Mouse (Mus musculus) lung, postnatal 0 days (tissue): Measurements from ENCODE around the gene Clstn2. TPM values are rescaled to one million over a fixed set of nuclear protein-coding genes. Genes with fewer than 3 reads are reported as not detected.
A peak's percentile ranks its signal among the peaks of the same experiment; 100 is the strongest.

Source experiments
- ATAC-seq: fragments of 200-750 bp; cut with Nextera tagmentation; 2 replicates; pipeline ENCODE4 v1.8.0; 2017; ENCODE audit warnings: moderate library complexity
- DNase-seq: peaks from one replicate; pipeline ENCODE4 v3.0.0-alpha.2; 2016; ENCODE audit warnings: low spot score
- H3K27ac ChIP-seq: fragments of 300-500 bp; sonication (generic); 2 replicates; pipeline ENCODE4 v1.5.1; 2014; ENCODE audit warnings: antibody characterized with exemption, mild to moderate bottlenecking, low read length, mixed read lengths
- H3K27me3 ChIP-seq: fragments of 300-500 bp; sonication (generic); replicated peaks from 2 replicates; pipeline ENCODE4 v1.6.1; 2014; ENCODE audit warnings: low read length, mixed read lengths; ENCODE audit not compliant: insufficient read depth
- H3K36me3 ChIP-seq: fragments of 300-500 bp; sonication (generic); 2 replicates; pipeline ENCODE4 v1.6.1; 2014; ENCODE audit warnings: low read length, mixed read lengths; ENCODE audit not compliant: insufficient read depth
- H3K4me1 ChIP-seq: fragments of 300-500 bp; sonication (generic); 2 replicates; pipeline ENCODE4 v1.6.1; 2014; ENCODE audit warnings: antibody characterized with exemption, low read depth, low read length, mixed read lengths; ENCODE audit not compliant: insufficient read depth
- H3K4me2 ChIP-seq: fragments of 300-500 bp; sonication (generic); replicated peaks from 2 replicates; pipeline ENCODE4 v1.6.1; 2014; ENCODE audit warnings: low read depth, mild to moderate bottlenecking, low read length, moderate library complexity, mixed read lengths
- H3K4me3 ChIP-seq: fragments of 300-500 bp; sonication (generic); 2 replicates; pipeline ENCODE4 v1.5.1; 2014; ENCODE audit warnings: low read depth, low read length
- H3K9ac ChIP-seq: fragments of 300-500 bp; sonication (generic); replicated peaks from 2 replicates; pipeline ENCODE4 v1.6.1; 2014; ENCODE audit warnings: low read depth, mild to moderate bottlenecking
- H3K9me3 ChIP-seq: fragments of 300-500 bp; sonication (generic); 2 replicates; pipeline ENCODE4 v1.6.1; 2016; ENCODE audit warnings: low read length, mixed read lengths
- CTCF ChIP-seq: IDR thresholded peaks from 2 replicates; pipeline ENCODE4 v1.5.1; 2016; ENCODE audit warnings: antibody characterized with exemption, mild to moderate bottlenecking
- EP300 ChIP-seq: IDR thresholded peaks from 2 replicates; pipeline ENCODE4 v1.6.1; 2016; ENCODE audit warnings: antibody characterized with exemption, mild to moderate bottlenecking, control low read depth
- WGBS: fragments of 180-500 bp; shearing (Covaris S2); extraction: QIAGEN DNeasy Blood & Tissue Kit; methylation state at CpG from one replicate; pipeline ENCODE4 v1.1.7; 2014; 5-methylcytosine and 5-hydroxymethylcytosine counted together
- polyA plus RNA-seq: library from polyadenylated mRNA; unstranded; fragments of >200 nt; fragmentation: Nextera tagmentation; extraction: Ambion mirVana; gene quantifications from 2 replicates; pipeline ENCODE4 v1.2.1, GENCODE M21; 2015

The Clstn2 gene
- polyA plus RNA-seq, 1 experiment from 2014 or later: 2.8 TPM

GRCm38 (mm10) chr9:97867013-97867700, 165.8 kb downstream of the Clstn2 start:
- H3K27ac ChIP-seq: no peak overlapping the region
- 49% methylated on average over 8 of the region's 8 CpGs for WGBS
- no peak for DNase-seq
- no peak for ATAC-seq
- no peak overlapping the region for H3K4me3 ChIP-seq
- no peak overlapping the region for H3K9ac ChIP-seq
- no peaks in the 10 kb centered on the region for H3K4me1 ChIP-seq
- no peak for TF ChIP-seq EP300
- TF ChIP-seq CTCF: no peak
- no peaks in the 10 kb centered on the region for H3K27me3 ChIP-seq
- H3K9me3 ChIP-seq: no peaks in the 10 kb centered on the region
- no peak overlapping the region for H3K4me2 ChIP-seq
- H3K36me3 ChIP-seq: no peaks in the 10 kb centered on the region

DNA sequence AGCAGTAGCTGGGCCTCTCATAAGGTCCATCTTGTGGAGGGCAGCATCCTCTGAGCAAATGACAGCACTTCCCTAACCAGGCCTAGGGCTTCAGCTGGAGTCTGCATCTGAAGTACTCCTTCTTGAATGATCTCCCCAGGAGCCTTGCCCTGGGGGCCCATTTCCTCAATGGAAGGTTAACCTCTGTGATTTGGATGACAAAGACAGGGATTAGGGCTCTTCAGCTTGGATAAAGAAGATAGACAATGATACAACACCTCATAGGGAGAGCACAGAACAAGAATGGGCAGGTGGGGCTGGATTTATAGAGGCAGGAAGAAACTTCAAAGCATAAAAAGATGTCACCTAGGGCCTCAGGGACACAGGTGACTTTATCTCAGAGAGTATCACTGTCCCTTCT, 180.1 kb downstream of the Clstn2 start:
- Histone ChIP-seq H3K27ac (no peak overlapping the region), H3K27me3 (no peaks in the 10 kb centered on the region), H3K9ac (no peak overlapping the region), H3K36me3 (no peaks in the 10 kb centered on the region), H3K4me2 (no peak overlapping the region), H3K9me3 (no peaks in the 10 kb centered on the region), H3K4me1 (no peaks in the 10 kb centered on the region), H3K4me3 (no peak overlapping the region)
- TF ChIP-seq EP300: no peak
- TF ChIP-seq CTCF: no peak
- DNase-seq (no peak), ATAC-seq (no peak)

DNA sequence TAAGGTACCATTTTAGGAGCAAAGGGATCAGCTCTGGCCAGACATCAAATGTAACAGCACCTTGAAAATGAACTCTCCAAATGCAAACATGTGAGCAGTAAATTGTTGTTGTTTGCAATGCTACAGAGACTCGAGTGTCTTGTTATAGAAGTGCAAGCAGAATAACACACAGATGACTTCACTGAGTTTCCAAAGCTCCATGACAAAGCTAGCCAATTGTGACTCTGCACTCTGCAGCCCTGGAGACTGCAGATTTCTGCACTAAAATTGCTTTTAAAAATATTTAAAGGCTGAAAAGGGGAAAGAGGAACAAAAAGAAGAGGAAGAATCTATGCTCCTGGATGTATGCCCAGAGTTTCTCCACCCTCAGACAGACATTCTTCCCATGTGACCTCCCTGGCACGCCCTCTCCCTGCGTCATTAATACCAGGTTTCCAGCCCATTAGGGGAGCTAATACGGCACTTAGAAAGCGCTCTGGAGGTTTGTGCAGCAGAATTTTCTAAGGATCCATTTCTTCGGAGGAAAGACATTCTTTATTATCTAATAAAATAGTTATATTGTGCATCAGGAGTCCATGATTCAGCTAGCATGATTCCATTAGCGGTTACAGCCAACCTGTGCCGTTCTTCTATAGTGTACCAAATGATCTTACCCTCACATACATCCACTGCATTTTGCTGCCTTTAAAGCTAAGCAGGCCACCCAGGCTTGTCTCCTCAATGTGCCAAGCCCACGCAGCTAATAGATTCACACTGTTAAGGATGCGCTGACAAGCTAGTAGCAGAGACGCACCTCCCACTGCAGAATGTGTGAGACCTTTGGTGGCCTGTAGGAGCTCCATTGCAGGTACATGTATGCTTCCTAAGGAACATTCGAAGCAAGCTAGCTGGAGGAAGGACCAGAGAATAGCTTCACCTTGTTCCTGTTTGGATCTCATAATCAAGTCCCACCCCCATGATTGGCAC, 184.8 kb downstream of the Clstn2 start:
- no peak overlapping the region for H3K9ac ChIP-seq
- 69% methylated on average over 12 of the region's 12 CpGs for WGBS
- DNase-seq: peak; percentile 36
- no peaks in the 10 kb centered on the region for H3K27me3 ChIP-seq
- no peaks in the 10 kb centered on the region for H3K4me1 ChIP-seq
- no peaks in the 10 kb centered on the region for H3K36me3 ChIP-seq
- TF ChIP-seq EP300 (no peak), CTCF (no peak)
- 0 out of 2 replicates have a peak, but pooled peaks cover 3% of the 10 kb centered on the region for H3K9me3 ChIP-seq
- no peak for ATAC-seq
- H3K27ac ChIP-seq: no peak overlapping the region
- no peak overlapping the region for H3K4me2 ChIP-seq
- no peak overlapping the region for H3K4me3 ChIP-seq

DNA sequence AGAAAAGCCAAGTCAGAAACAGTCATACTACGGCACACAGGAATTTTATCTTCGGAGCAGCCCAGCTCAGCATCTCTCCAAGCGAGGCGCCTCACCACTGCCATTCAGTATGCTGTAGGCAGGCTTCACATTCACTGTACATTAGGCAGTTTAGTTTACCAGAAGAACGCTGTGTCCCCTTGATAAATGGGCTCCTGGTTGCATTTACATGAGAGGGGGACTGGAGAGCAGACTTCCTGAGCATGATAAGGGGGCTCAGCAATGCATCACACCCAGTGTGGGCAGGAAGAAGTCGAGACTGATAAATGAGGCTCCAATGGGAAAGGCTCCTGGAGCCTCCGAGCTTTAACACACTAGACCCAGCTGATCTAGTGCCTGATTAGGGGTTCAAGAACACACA, 190.9 kb downstream of the Clstn2 start:
- WGBS: 39% methylated on average over 7 of the region's 7 CpGs
- TF ChIP-seq CTCF (no peak), EP300 (no peak)
- no peaks in the 10 kb centered on the region for H3K4me1 ChIP-seq
- no peak overlapping the region for H3K4me2 ChIP-seq
- H3K9me3 ChIP-seq: 0 out of 2 replicates have a peak, but pooled peaks cover 3% of the 10 kb centered on the region
- no peak overlapping the region for H3K4me3 ChIP-seq
- H3K36me3 ChIP-seq: no peaks in the 10 kb centered on the region
- no peaks in the 10 kb centered on the region for H3K27me3 ChIP-seq
- no peak overlapping the region for H3K27ac ChIP-seq
- H3K9ac ChIP-seq: no peak overlapping the region
- ATAC-seq (no peak), DNase-seq (no peak)

DNA sequence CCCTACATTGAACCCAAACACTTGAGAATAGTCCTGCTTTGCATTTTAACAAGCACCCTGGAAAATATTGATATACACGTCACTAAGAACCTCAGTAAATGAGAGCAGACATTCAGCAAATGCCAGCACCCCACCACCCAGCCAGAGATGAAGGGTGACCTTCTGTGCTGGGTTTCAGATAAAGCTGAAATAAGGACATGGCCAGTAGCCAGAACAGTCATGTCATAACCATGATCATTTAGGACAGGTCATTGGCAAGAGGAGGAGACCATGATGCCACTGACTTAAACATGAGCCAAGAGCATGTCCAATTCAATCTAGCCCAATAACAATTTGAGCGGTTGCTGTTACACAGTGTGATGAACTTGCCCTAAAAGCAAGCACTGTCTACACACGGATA, 201.8 kb downstream of the Clstn2 start:
- Histone ChIP-seq H3K9ac (no peak overlapping the region), H3K4me2 (no peak overlapping the region), H3K36me3 (no peaks in the 10 kb centered on the region), H3K27ac (no peak overlapping the region), H3K4me3 (no peak overlapping the region), H3K9me3 (no peaks in the 10 kb centered on the region), H3K4me1 (no peaks in the 10 kb centered on the region), H3K27me3 (no peaks in the 10 kb centered on the region)
- TF ChIP-seq EP300: no peak
- no peak for TF ChIP-seq CTCF
- ATAC-seq (no peak), DNase-seq (no peak)
- 73% methylated on average over 3 of the region's 3 CpGs for WGBS

DNA sequence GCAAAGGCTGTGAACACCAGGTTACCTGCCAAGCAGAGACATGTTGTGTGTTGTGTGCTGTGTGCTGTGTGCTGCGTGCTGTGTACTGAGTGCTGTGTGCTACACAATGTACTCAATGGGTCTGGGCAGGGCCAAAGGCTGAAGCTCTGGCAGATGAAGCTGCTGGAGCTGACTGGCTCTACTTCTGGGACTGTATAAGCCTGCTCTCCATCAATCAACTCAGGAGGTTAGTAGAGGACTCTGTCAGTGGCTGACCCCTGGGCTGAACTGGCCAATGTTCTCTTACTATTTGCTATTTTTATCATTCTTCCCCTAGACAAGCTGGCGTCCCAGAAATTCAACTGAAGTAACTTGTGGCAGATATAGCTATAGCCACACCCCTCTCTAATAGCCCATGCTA, 203.1 kb downstream of the Clstn2 start:
- no peaks in the 10 kb centered on the region for H3K27me3 ChIP-seq
- H3K4me2 ChIP-seq: no peak overlapping the region
- H3K4me3 ChIP-seq: no peak overlapping the region
- ATAC-seq (no peak), DNase-seq (no peak)
- H3K36me3 ChIP-seq: no peaks in the 10 kb centered on the region
- no peaks in the 10 kb centered on the region for H3K9me3 ChIP-seq
- H3K4me1 ChIP-seq: no peaks in the 10 kb centered on the region
- H3K9ac ChIP-seq: no peak overlapping the region
- H3K27ac ChIP-seq: no peak overlapping the region
- 43% methylated on average over 2 of the region's 2 CpGs for WGBS
- TF ChIP-seq EP300 (no peak), CTCF (no peak)
